Mouse (Mus musculus): ENCODE measurements around the gene Nrarp. TPM values are rescaled to one million over a fixed set of nuclear protein-coding genes. Genes with fewer than 3 reads are reported as not detected.
A peak's percentile ranks its signal among the peaks of the same experiment; 100 is the strongest.

Nrarp gene
- polyA plus RNA-seq, 1 experiment from 2014 or later, result 17.0 TPM

DNA sequence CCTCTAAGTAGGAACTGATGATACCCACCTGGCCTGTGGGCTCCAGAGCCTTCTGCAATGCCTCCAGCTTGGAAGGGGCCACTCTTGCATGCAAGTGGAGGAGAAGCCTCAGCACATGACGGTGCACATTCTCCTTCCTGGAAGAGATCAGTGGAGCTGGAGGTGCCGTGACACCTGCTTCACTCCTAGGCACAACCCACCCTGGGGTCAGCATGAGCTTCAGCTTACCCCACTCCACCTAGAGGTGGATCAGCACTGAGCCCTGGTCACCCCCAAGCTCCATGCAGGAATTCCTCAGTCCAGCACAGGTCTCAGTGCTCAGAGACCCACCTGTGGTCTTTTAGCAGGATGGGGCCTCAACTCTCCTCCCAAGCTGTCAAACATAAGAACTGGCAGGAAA is 20.1 kb downstream of the Nrarp start:
- ATAC-seq (replicated peaks; ENCODE audit: insufficient number of reproducible peaks, low FRiP score, low TSS enrichment, low read depth) (no peak), DNase-seq (ENCODE audit: low spot score) (no peak)
- Histone ChIP-seq H3K4me1 (ENCODE audit: control insufficient read depth, insufficient read depth, low read length) (no peaks in the 10 kb centered on the region), H3K27me3 (ENCODE audit: control insufficient read depth, insufficient read depth, low read length) (peaks cover 7% of the 10 kb centered on the region), H3K9ac (replicated peaks; ENCODE audit: low read length) (no peak overlapping the region), H3K4me2 (ENCODE audit: low read depth, low read length) (no peak overlapping the region), H3K9me3 (replicated peaks; ENCODE audit: control insufficient read depth, low read length) (no peaks in the 10 kb centered on the region), H3K27ac (replicated peaks; ENCODE audit: low read depth, low read length) (no peak overlapping the region), H3K36me3 (replicated peaks; ENCODE audit: control insufficient read depth, insufficient read depth, low read depth, low read length) (peaks cover 14% of the 10 kb centered on the region), H3K4me3 (ENCODE audit: low read depth, low read length) (no peak overlapping the region)
- 96% methylated on average over 2 of the region's 2 CpGs for WGBS

DNA sequence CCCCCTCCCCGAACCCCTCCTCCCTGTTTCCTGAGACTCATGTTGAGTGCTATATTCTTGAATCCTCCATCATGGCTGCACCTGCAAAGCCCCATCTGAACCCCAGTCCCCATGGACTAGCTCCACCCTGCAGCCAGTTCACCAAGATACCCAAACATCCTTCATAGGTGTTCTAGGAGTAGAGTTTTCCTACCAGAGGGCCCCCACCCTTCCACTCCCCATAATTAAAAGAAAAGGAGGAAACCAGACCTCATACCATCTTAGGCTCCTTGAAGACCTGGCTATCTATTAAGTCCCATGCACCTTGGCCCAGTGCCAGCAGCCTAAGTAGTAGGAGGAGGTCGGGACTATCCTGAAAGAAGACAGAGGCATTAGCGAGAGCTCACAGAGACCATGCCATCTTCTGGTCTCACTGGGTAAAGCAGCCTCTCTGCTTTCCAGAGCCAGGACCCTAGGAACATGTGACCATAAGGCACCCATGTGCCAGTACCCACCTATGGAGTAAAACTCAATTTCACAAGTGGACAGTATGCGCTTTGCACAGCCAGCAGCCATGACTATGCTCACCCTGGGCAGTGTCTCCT is 23.2 kb downstream of the Nrarp start:
- H3K36me3 ChIP-seq (replicated peaks; ENCODE audit: control insufficient read depth, insufficient read depth, low read depth, low read length), result peaks cover 14% of the 10 kb centered on the region
- WGBS, result 69% methylated on average over 4 of the region's 4 CpGs
- no peak overlapping the region for H3K9ac ChIP-seq (replicated peaks; ENCODE audit: low read length)
- no peaks in the 10 kb centered on the region for H3K4me1 ChIP-seq (ENCODE audit: control insufficient read depth, insufficient read depth, low read length)
- H3K27ac ChIP-seq (replicated peaks; ENCODE audit: low read depth, low read length), result no peak overlapping the region
- no peaks in the 10 kb centered on the region for H3K27me3 ChIP-seq (ENCODE audit: control insufficient read depth, insufficient read depth, low read length)
- no peak overlapping the region for H3K4me3 ChIP-seq (ENCODE audit: low read depth, low read length)
- no peak for DNase-seq (ENCODE audit: low spot score)
- no peaks in the 10 kb centered on the region for H3K9me3 ChIP-seq (replicated peaks; ENCODE audit: control insufficient read depth, low read length)
- ATAC-seq (replicated peaks; ENCODE audit: insufficient number of reproducible peaks, low FRiP score, low TSS enrichment, low read depth), result no peak
- no peak overlapping the region for H3K4me2 ChIP-seq (ENCODE audit: low read depth, low read length)

DNA sequence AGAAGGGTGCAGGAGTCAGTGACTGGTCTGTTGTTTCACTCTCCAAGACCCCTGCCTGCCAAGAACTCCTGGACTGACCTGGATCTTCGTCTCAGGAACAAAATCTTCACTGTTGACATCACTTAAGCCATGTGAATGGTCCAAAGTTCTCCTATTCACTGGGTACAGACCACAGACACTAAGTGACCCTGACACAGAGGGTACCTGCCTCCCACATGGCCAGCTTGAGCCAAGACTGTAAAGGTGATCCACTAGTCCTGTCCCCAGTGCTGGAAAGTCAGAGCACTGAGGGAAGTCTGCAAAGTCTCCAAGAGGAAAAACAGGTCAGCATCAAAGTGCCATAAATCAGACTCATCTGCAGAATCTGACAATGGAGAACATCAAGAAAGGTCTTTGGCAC is 27.0 kb downstream of the Nrarp start:
- Histone ChIP-seq H3K4me2 (ENCODE audit: low read depth, low read length) (no peak overlapping the region), H3K36me3 (replicated peaks; ENCODE audit: control insufficient read depth, insufficient read depth, low read depth, low read length) (peaks cover 9% of the 10 kb centered on the region)

DNA sequence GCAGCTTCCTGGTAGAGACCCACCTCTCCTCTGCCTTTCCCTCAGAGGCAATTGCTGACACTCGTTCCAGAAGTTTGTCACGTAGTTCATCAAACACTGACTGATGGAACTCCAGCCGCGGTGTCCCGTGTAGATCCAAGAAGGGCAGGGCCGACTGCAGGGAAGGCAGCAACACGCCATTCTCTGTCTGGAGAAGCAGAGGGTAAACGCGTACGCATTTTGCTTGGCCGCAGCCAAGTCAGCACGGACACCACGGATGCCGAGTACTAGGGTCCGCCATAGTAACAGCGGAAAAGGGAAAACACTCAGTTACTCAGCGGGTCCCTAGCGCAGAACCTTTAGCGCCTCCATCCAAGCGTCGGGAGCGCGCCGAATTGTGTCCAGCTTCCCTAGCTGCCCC is 30.1 kb downstream of the Nrarp start:
- ATAC-seq (replicated peaks; ENCODE audit: insufficient number of reproducible peaks, low FRiP score, low TSS enrichment, low read depth), result 0 out of 2 replicates have a peak, but pooled peaks have one; percentile 10
- no peaks in the 10 kb centered on the region for H3K9me3 ChIP-seq (replicated peaks; ENCODE audit: control insufficient read depth, low read length)
- H3K4me2 ChIP-seq (ENCODE audit: low read depth, low read length), result peak overlapping the region; percentile 87
- H3K4me3 ChIP-seq (ENCODE audit: low read depth, low read length), result peak overlapping the region; percentile 82
- WGBS, result 1% methylated on average over 24 of the region's 24 CpGs
- H3K27ac ChIP-seq (replicated peaks; ENCODE audit: low read depth, low read length), result peak overlapping the region; percentile 53
- DNase-seq (ENCODE audit: low spot score), result no peak
- no peaks in the 10 kb centered on the region for H3K27me3 ChIP-seq (ENCODE audit: control insufficient read depth, insufficient read depth, low read length)
- H3K9ac ChIP-seq (replicated peaks; ENCODE audit: low read length), result peak overlapping the region; percentile 91
- peaks cover 8% of the 10 kb centered on the region for H3K4me1 ChIP-seq (ENCODE audit: control insufficient read depth, insufficient read depth, low read length)
- no peaks in the 10 kb centered on the region; the same call in 1 of the 2 replicates for H3K36me3 ChIP-seq (replicated peaks; ENCODE audit: control insufficient read depth, insufficient read depth, low read depth, low read length)

More for the DNA sequence above, 27.0 kb downstream of the Nrarp start:
- WGBS, result 92% methylated on average over 1 of the region's 1 CpGs
- Histone ChIP-seq H3K9me3 (replicated peaks; ENCODE audit: control insufficient read depth, low read length) (no peaks in the 10 kb centered on the region), H3K27ac (replicated peaks; ENCODE audit: low read depth, low read length) (no peak overlapping the region), H3K4me3 (ENCODE audit: low read depth, low read length) (no peak overlapping the region), H3K4me1 (ENCODE audit: control insufficient read depth, insufficient read depth, low read length) (peaks cover 8% of the 10 kb centered on the region), H3K9ac (replicated peaks; ENCODE audit: low read length) (no peak overlapping the region), H3K27me3 (ENCODE audit: control insufficient read depth, insufficient read depth, low read length) (no peaks in the 10 kb centered on the region)
- no peak for ATAC-seq (replicated peaks; ENCODE audit: insufficient number of reproducible peaks, low FRiP score, low TSS enrichment, low read depth)
- no peak for DNase-seq (ENCODE audit: low spot score)

DNA sequence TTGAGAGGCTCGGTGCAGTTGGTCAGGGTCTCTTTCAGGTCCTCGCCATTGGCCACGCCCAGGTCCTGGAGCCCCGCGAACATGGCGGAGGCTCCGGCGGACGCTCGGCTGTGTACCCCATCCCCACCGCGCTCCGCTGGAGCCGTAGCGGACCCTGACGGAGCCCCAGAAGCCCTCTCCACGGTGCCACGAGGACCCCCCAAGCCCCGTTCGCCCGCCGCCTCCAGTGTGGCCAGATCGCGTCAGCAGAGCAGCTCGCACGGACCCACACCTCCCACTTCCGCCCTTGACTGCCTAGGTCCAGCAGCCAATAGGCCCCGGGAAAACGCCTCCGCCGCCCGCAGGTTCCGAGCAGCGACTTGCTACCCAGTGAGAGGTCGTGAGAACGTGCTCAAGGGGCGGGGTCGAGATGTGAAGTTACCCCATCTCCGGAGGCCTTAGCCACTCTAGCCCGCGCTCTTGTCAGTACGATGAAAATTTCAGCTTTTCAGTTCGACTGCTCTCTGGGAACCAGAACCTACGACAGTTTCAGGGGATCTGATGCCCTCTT is 30.6 kb downstream of the Nrarp start, which contains the start of gene Nelfb:
Gene Nelfb (minus strand): TSS at position 369 of the 550 bp plus-strand sequence.
- peaks cover 8% of the 10 kb centered on the region for H3K4me1 ChIP-seq (ENCODE audit: control insufficient read depth, insufficient read depth, low read length)
- ATAC-seq (replicated peaks; ENCODE audit: insufficient number of reproducible peaks, low FRiP score, low TSS enrichment, low read depth) (peak; percentile 89), DNase-seq (ENCODE audit: low spot score) (peak; percentile 94)
- under 1% methylated on average over 44 of the region's 44 CpGs for WGBS
- H3K4me2 ChIP-seq (ENCODE audit: low read depth, low read length), result peak within 1 kb of the TSS; percentile 87
- H3K36me3 ChIP-seq (replicated peaks; ENCODE audit: control insufficient read depth, insufficient read depth, low read depth, low read length), result no peaks in the 10 kb centered on the region
- peak within 1 kb of the TSS; percentile 53 for H3K27ac ChIP-seq (replicated peaks; ENCODE audit: low read depth, low read length)
- H3K9me3 ChIP-seq (replicated peaks; ENCODE audit: control insufficient read depth, low read length), result no peaks in the 10 kb centered on the region
- peak within 1 kb of the TSS; percentile 82 for H3K4me3 ChIP-seq (ENCODE audit: low read depth, low read length)
- H3K9ac ChIP-seq (replicated peaks; ENCODE audit: low read length), result peak within 1 kb of the TSS; percentile 91
- no peaks in the 10 kb centered on the region for H3K27me3 ChIP-seq (ENCODE audit: control insufficient read depth, insufficient read depth, low read length)

DNA sequence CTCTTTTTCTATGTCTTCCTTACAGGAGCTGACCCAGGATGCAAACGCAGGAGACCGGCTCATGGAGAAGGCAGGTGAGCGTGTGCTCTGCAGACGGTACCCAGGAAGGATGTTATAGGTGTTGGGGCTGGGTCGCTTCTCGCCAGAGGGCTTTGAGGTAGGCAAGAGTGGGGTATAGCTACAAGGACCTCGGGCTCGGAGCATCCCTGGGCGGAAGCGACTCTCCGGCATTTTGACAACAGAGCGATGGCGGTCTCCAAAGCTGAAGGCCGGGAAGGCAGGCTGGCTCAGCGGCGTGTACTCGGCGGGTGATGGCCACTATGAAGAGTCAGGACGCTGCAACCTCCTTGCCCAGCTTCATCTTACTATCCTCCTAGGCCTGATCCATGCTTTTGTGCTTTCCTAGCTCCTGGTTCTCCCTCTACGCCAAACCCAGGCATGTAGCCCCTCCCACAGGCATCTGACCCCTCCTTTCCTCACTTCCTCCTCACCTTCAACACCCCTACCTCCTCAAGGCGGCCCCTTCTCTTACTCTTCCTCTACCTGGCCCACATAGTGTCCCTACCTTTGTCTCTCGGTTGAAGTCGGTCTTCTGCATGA is 32.8 kb downstream of the Nrarp start:
- Histone ChIP-seq H3K4me1 (ENCODE audit: control insufficient read depth, insufficient read depth, low read length) (peaks cover 8% of the 10 kb centered on the region), H3K36me3 (replicated peaks; ENCODE audit: control insufficient read depth, insufficient read depth, low read depth, low read length) (no peaks in the 10 kb centered on the region), H3K27ac (replicated peaks; ENCODE audit: low read depth, low read length) (no peak overlapping the region), H3K4me2 (ENCODE audit: low read depth, low read length) (no peak overlapping the region), H3K4me3 (ENCODE audit: low read depth, low read length) (no peak overlapping the region), H3K9me3 (replicated peaks; ENCODE audit: control insufficient read depth, low read length) (no peaks in the 10 kb centered on the region), H3K9ac (replicated peaks; ENCODE audit: low read length) (no peak overlapping the region), H3K27me3 (ENCODE audit: control insufficient read depth, insufficient read depth, low read length) (no peaks in the 10 kb centered on the region)
- no peak for ATAC-seq (replicated peaks; ENCODE audit: insufficient number of reproducible peaks, low FRiP score, low TSS enrichment, low read depth)
- 72% methylated on average over 23 of the region's 23 CpGs for WGBS
- no peak for DNase-seq (ENCODE audit: low spot score)

DNA sequence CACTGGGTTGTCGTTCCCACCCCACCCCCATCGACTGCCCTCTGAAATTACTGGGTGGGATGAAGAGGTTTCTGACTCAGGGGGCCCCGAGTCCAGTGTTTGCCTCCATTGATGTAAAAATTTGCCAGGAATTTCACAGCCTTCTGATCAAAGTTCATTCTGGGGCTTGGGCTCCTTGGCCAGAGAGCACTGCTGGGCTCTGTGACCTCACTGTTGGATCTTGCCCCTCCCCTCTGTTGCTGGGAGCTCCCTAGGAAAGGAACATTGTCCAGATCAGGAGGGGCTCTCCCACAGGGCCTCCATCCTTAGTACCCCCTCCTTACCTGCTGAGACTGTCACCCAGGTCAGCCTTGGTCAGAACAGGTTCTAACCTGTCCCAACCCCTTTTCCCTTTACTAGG is 33.9 kb downstream of the Nrarp start, which contains the start of gene Stpg3:
Gene Stpg3 (minus strand): TSS at position 194 of the 400 bp plus-strand sequence.
- no peaks in the 10 kb centered on the region for H3K27me3 ChIP-seq (ENCODE audit: control insufficient read depth, insufficient read depth, low read length)
- H3K9me3 ChIP-seq (replicated peaks; ENCODE audit: control insufficient read depth, low read length), result no peaks in the 10 kb centered on the region
- no peak within 1 kb of the TSS for H3K4me3 ChIP-seq (ENCODE audit: low read depth, low read length)
- H3K4me1 ChIP-seq (ENCODE audit: control insufficient read depth, insufficient read depth, low read length), result peaks cover 8% of the 10 kb centered on the region
- H3K27ac ChIP-seq (replicated peaks; ENCODE audit: low read depth, low read length), result no peak within 1 kb of the TSS
- no peak within 1 kb of the TSS for H3K4me2 ChIP-seq (ENCODE audit: low read depth, low read length)
- ATAC-seq (replicated peaks; ENCODE audit: insufficient number of reproducible peaks, low FRiP score, low TSS enrichment, low read depth), result no peak
- H3K9ac ChIP-seq (replicated peaks; ENCODE audit: low read length), result no peak within 1 kb of the TSS
- H3K36me3 ChIP-seq (replicated peaks; ENCODE audit: control insufficient read depth, insufficient read depth, low read depth, low read length), result no peaks in the 10 kb centered on the region
- WGBS, result 66% methylated on average over 3 of the region's 3 CpGs
- no peak for DNase-seq (ENCODE audit: low spot score)

DNA sequence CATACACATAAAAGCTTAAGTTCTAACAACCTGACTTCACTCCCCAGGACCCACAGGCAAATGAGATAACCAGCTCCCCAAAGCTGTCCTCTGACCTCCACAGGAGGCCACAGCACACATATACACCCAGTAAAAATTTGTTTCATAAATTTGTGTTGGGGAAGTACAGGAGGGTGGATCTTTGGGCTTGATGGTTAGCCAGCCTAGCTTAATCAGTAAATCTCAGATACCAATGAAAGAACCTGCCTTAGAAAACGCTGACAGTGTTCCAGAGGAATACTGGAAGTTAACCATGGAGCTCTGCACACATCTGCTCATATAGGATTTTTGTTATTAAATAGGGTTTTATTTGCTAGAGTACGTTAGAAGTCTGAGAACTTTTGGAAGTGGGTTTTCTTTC is 37.1 kb downstream of the Nrarp start:
- Histone ChIP-seq H3K9me3 (replicated peaks; ENCODE audit: control insufficient read depth, low read length) (no peaks in the 10 kb centered on the region), H3K9ac (replicated peaks; ENCODE audit: low read length) (no peak overlapping the region), H3K4me2 (ENCODE audit: low read depth, low read length) (no peak overlapping the region), H3K27me3 (ENCODE audit: control insufficient read depth, insufficient read depth, low read length) (no peaks in the 10 kb centered on the region), H3K4me1 (ENCODE audit: control insufficient read depth, insufficient read depth, low read length) (no peaks in the 10 kb centered on the region), H3K36me3 (replicated peaks; ENCODE audit: control insufficient read depth, insufficient read depth, low read depth, low read length) (no peaks in the 10 kb centered on the region), H3K27ac (replicated peaks; ENCODE audit: low read depth, low read length) (no peak overlapping the region), H3K4me3 (ENCODE audit: low read depth, low read length) (no peak overlapping the region)
- no peak for DNase-seq (ENCODE audit: low spot score)
- no peak for ATAC-seq (replicated peaks; ENCODE audit: insufficient number of reproducible peaks, low FRiP score, low TSS enrichment, low read depth)
- WGBS, result 55% methylated on average over 2 of the region's 2 CpGs
